In genomic region chr1:156930263-156930662, GRCm38 (mm10) we compare ENCODE assay signal across 21 mouse cellular contexts. TPM values are rescaled to one million over a fixed set of nuclear protein-coding genes. Genes with fewer than 3 reads are reported as not detected.
DNase-seq lines count a peak whose midpoint lies in the region; ATAC-seq and TF ChIP-seq lines count a peak whose summit lies in the region.
"Had no signal": no experiment of that assay in that cellular context is flagged by ENCODE, and none has a peak within 500 bp of the region (broad histone marks: within the 10 kb centered on the region; RNA-seq: fewer than 3 reads in every experiment).

No protein-coding gene starts in this region.

- TF ChIP-seq POLR2A in kidney, adult 2 months (IDR thresholded peaks at IDR 0.05; ENCODE audit: low read depth, low read length) = no peak
- TF ChIP-seq POLR2A in embryonic fibroblast, embryonic 13.5 days (IDR thresholded peaks at IDR 0.05; ENCODE audit: low read depth, low read length) = no peak

- H3K4me2 ChIP-seq in forebrain, postnatal 0 days (ENCODE audit: low read depth) = no peak overlapping the region
- H3K4me2 ChIP-seq in forebrain, embryonic 14.5 days (ENCODE audit: low read length) = no peak overlapping the region
- no peak overlapping the region for H3K4me2 ChIP-seq in kidney, embryonic 16.5 days (replicated peaks; ENCODE audit: low read depth, low read length)
- H3K4me2 ChIP-seq in midbrain, embryonic 11.5 days = no peak overlapping the region
- no peak overlapping the region for H3K4me2 ChIP-seq in midbrain, embryonic 16.5 days (ENCODE audit: low read length)
- H3K4me2 ChIP-seq: heart, embryonic 12.5 days had no signal

- 44% methylated on average over 5 of the region's 5 CpGs for WGBS in forebrain, postnatal 0 days
- 65% methylated on average over 5 of the region's 5 CpGs for WGBS in forebrain, embryonic 14.5 days
- WGBS in kidney, adult 2 months = 65% methylated on average over 5 of the region's 5 CpGs
- 57% methylated on average over 5 of the region's 5 CpGs for WGBS in kidney, embryonic 16.5 days
- WGBS in midbrain, embryonic 11.5 days = 68% methylated on average over 5 of the region's 5 CpGs
- 59% methylated on average over 5 of the region's 5 CpGs for WGBS in midbrain, embryonic 16.5 days

- no peaks in the 10 kb centered on the region for H3K4me1 ChIP-seq in forebrain, postnatal 0 days (ENCODE audit: insufficient read depth)
- peaks cover 7% of the 10 kb centered on the region for H3K4me1 ChIP-seq in forebrain, embryonic 14.5 days (ENCODE audit: control insufficient read depth, insufficient read depth, low read length)
- H3K4me1 ChIP-seq in kidney, adult 2 months (ENCODE audit: control insufficient read depth, insufficient read depth, low read length) = no peaks in the 10 kb centered on the region
- H3K4me1 ChIP-seq in kidney, embryonic 16.5 days (ENCODE audit: insufficient read depth, low read length) = 0 out of 2 replicates have a peak, but pooled peaks cover 5% of the 10 kb centered on the region
- peaks cover 3% of the 10 kb centered on the region; the same call in 1 of the 2 replicates for H3K4me1 ChIP-seq in midbrain, embryonic 11.5 days (ENCODE audit: control insufficient read depth, insufficient read depth, low read length)
- H3K4me1 ChIP-seq in midbrain, embryonic 16.5 days (ENCODE audit: control insufficient read depth, insufficient read depth, low read length) = peaks cover 11% of the 10 kb centered on the region
- no peaks in the 10 kb centered on the region for H3K4me1 ChIP-seq in embryonic fibroblast, embryonic 13.5 days (ENCODE audit: control insufficient read depth, insufficient read depth, low read length)

- peak; percentile 30 for TF ChIP-seq CTCF in forebrain, postnatal 0 days (IDR thresholded peaks at IDR 0.05; ENCODE audit: low read depth)
- TF ChIP-seq CTCF in kidney, adult 2 months (conservative IDR thresholded peaks at IDR 0.05; ENCODE audit: insufficient read depth, insufficient read length, low read depth, low read length) = 0 out of 2 replicates have a peak, but pooled peaks have one; percentile 8
- TF ChIP-seq CTCF in embryonic fibroblast, embryonic 13.5 days (IDR thresholded peaks at IDR 0.05; ENCODE audit: borderline replicate concordance, insufficient read depth, low read length) = 0 out of 2 replicates have a peak, but pooled peaks have one; percentile 11

- H3K9me3 ChIP-seq in forebrain, postnatal 0 days (ENCODE audit: low read length) = no peaks in the 10 kb centered on the region
- H3K9me3 ChIP-seq in forebrain, embryonic 14.5 days (replicated peaks; ENCODE audit: control insufficient read depth, low read length) = no peaks in the 10 kb centered on the region
- no peaks in the 10 kb centered on the region for H3K9me3 ChIP-seq in kidney, embryonic 16.5 days (ENCODE audit: low read length)
- no peaks in the 10 kb centered on the region for H3K9me3 ChIP-seq in midbrain, embryonic 11.5 days (ENCODE audit: control insufficient read depth, low read length)
- no peaks in the 10 kb centered on the region for H3K9me3 ChIP-seq in midbrain, embryonic 16.5 days (replicated peaks; ENCODE audit: control insufficient read depth, low read length, poor library complexity, severe bottlenecking)
- H3K9me3 ChIP-seq: G1E; heart, embryonic 12.5 days had no signal

- no peaks in the 10 kb centered on the region for H3K27me3 ChIP-seq in forebrain, postnatal 0 days (ENCODE audit: insufficient read depth, low read length)
- no peaks in the 10 kb centered on the region for H3K27me3 ChIP-seq in forebrain, embryonic 14.5 days (replicated peaks; ENCODE audit: control insufficient read depth, insufficient read depth, low read length)
- no peaks in the 10 kb centered on the region for H3K27me3 ChIP-seq in kidney, adult 2 months (replicated peaks; ENCODE audit: control insufficient read depth, insufficient read depth, low read length)
- no peaks in the 10 kb centered on the region for H3K27me3 ChIP-seq in kidney, embryonic 16.5 days (ENCODE audit: insufficient read depth, low read length)
- no peaks in the 10 kb centered on the region for H3K27me3 ChIP-seq in midbrain, embryonic 11.5 days (ENCODE audit: control insufficient read depth, insufficient read depth, low read length)
- H3K27me3 ChIP-seq in midbrain, embryonic 16.5 days (ENCODE audit: control insufficient read depth, insufficient read depth, low read depth, low read length) = no peaks in the 10 kb centered on the region
- H3K27me3 ChIP-seq: heart, embryonic 12.5 days had no signal

- no peaks in the 10 kb centered on the region; the same call in 1 of the 2 replicates for H3K36me3 ChIP-seq in forebrain, postnatal 0 days (ENCODE audit: insufficient read depth)
- H3K36me3 ChIP-seq in forebrain, embryonic 14.5 days (ENCODE audit: control insufficient read depth, insufficient read depth, low read length) = no peaks in the 10 kb centered on the region
- no peaks in the 10 kb centered on the region for H3K36me3 ChIP-seq in kidney, adult 2 months (ENCODE audit: control insufficient read depth, insufficient read depth, low read length)
- no peaks in the 10 kb centered on the region for H3K36me3 ChIP-seq in kidney, embryonic 16.5 days (ENCODE audit: insufficient read depth, low read length)
- H3K36me3 ChIP-seq in midbrain, embryonic 11.5 days (ENCODE audit: control insufficient read depth, insufficient read depth, low read length) = no peaks in the 10 kb centered on the region
- 0 out of 2 replicates have a peak, but pooled peaks cover under 1% of the 10 kb centered on the region for H3K36me3 ChIP-seq in midbrain, embryonic 16.5 days (ENCODE audit: control insufficient read depth, insufficient read depth, low read length)
- H3K36me3 ChIP-seq: heart, embryonic 12.5 days had no signal

- DNase-seq in forebrain, postnatal 0 days = no peak
- DNase-seq in forebrain, embryonic 14.5 days (ENCODE audit: low spot score) = no peak
- DNase-seq in kidney, adult 2 months = no peak
- peak; percentile 12 for DNase-seq in midbrain, embryonic 11.5 days (ENCODE audit: low spot score, missing footprints)
- DNase-seq in layer of hippocampus, postnatal 25 days (ENCODE audit: extremely low spot score in 1 of 2, low spot score in 1 of 2) = no peak
- DNase-seq: adrenal gland, postnatal 14 days; cerebellum, adult 11 months; cerebellum, postnatal 14 days; embryo, embryonic 11 days; kidney, adult 9 months; lung, adult 2 months; right cerebral cortex, postnatal 25 days; thymus, postnatal 14 days had no signal

- ATAC-seq in forebrain, postnatal 0 days = no peak
- no peak for ATAC-seq in forebrain, embryonic 14.5 days
- ATAC-seq in kidney, embryonic 16.5 days (ENCODE audit: low FRiP score, low TSS enrichment) = no peak
- ATAC-seq in midbrain, embryonic 11.5 days (ENCODE audit: low FRiP score) = no peak
- no peak for ATAC-seq in midbrain, embryonic 16.5 days
- ATAC-seq: activated CD4-positive, CD25-positive, alpha-beta regulatory T cell, adult 4 months; CD4-positive, CD25-positive, alpha-beta regulatory T cell, adult 4 months had no signal

- H3K9ac ChIP-seq in forebrain, postnatal 0 days = no peak overlapping the region
- H3K9ac ChIP-seq in forebrain, embryonic 14.5 days (ENCODE audit: low read length) = no peak overlapping the region
- no peak overlapping the region for H3K9ac ChIP-seq in kidney, embryonic 16.5 days (replicated peaks; ENCODE audit: low read length)
- no peak overlapping the region for H3K9ac ChIP-seq in midbrain, embryonic 11.5 days (ENCODE audit: low read length)
- no peak overlapping the region for H3K9ac ChIP-seq in midbrain, embryonic 16.5 days (ENCODE audit: low read depth, low read length)
- H3K9ac ChIP-seq: heart, embryonic 12.5 days had no signal

- H3K4me3 ChIP-seq in forebrain, postnatal 0 days (ENCODE audit: low read depth, low read length) = no peak overlapping the region
- H3K4me3 ChIP-seq in forebrain, embryonic 14.5 days (ENCODE audit: low read depth, low read length) = no peak overlapping the region
- no peak overlapping the region for H3K4me3 ChIP-seq in kidney, adult 2 months (ENCODE audit: insufficient read depth, low read depth, low read length)
- no peak overlapping the region for H3K4me3 ChIP-seq in kidney, embryonic 16.5 days (ENCODE audit: low read length)
- H3K4me3 ChIP-seq in midbrain, embryonic 11.5 days (ENCODE audit: low read depth, low read length) = no peak overlapping the region
- no peak overlapping the region for H3K4me3 ChIP-seq in midbrain, embryonic 16.5 days (ENCODE audit: low read depth, low read length)
- H3K4me3 ChIP-seq in embryonic fibroblast, embryonic 13.5 days (ENCODE audit: insufficient read depth, low read length) = no peak overlapping the region
- H3K4me3 ChIP-seq: heart, embryonic 12.5 days; hindbrain, embryonic 10.5 days had no signal

- H3K27ac ChIP-seq in forebrain, postnatal 0 days (ENCODE audit: low read depth, low read length) = no peak overlapping the region
- H3K27ac ChIP-seq in forebrain, embryonic 14.5 days (ENCODE audit: low read depth, low read length) = no peak overlapping the region
- H3K27ac ChIP-seq in kidney, adult 2 months (ENCODE audit: insufficient read depth, low read depth, low read length) = no peak overlapping the region
- no peak overlapping the region for H3K27ac ChIP-seq in kidney, embryonic 16.5 days (ENCODE audit: low read length)
- H3K27ac ChIP-seq in midbrain, embryonic 11.5 days (ENCODE audit: low read depth, low read length) = no peak overlapping the region
- H3K27ac ChIP-seq in midbrain, embryonic 16.5 days (ENCODE audit: low read length) = no peak overlapping the region
- H3K27ac ChIP-seq in embryonic fibroblast, embryonic 13.5 days (ENCODE audit: insufficient read depth, low read length) = no peak overlapping the region
- H3K27ac ChIP-seq: hindbrain, embryonic 10.5 days had no signal

RNA-seq across cellular contexts. Expression of gene Ralgps2, which starts 9.2 kb away (rescaled TPM):
- total RNA-seq in forebrain, postnatal 0 days (2014; rRNA removed) = 94.9 and 101 TPM in 2 replicates
- polyA plus RNA-seq in forebrain, postnatal 0 days (2015; fragmentation: Nextera tagmentation; extraction: Ambion mirVana) = 59.7 and 85.9 TPM in 2 replicates
- polyA plus RNA-seq in forebrain, embryonic 14.5 days (2014; fragmentation: Nextera tagmentation; extraction: Ambion mirVana) = 93.0 and 112 TPM in 2 replicates
- polyA plus RNA-seq in kidney, adult 2 months (2012; rRNA removed) = 4.5 and 5.9 TPM in 2 replicates
- polyA plus RNA-seq in kidney, embryonic 16.5 days (2015; fragmentation: Nextera tagmentation; extraction: Ambion mirVana) = 59.0 and 59.3 TPM in 2 replicates
- 85.1 and 91.9 TPM in 2 replicates for polyA plus RNA-seq in midbrain, embryonic 11.5 days (2014; fragmentation: Nextera tagmentation; extraction: Ambion mirVana)
- polyA plus RNA-seq in midbrain, embryonic 16.5 days (2015; fragmentation: Nextera tagmentation; extraction: Ambion mirVana) = 78.1 and 99.7 TPM in 2 replicates
- 4.5 and 10.7 TPM in 2 replicates for polyA plus RNA-seq in embryonic fibroblast, embryonic 13.5 days (2011; ENCODE audit: insufficient read length, low read depth, missing spikeins)
- total RNA-seq in layer of hippocampus, postnatal 25 days (2021) = 10 to 100 TPM; 64.5 to 69.2 TPM
